Comparison of ENCODE assay signal across 8 mouse cellular contexts in the genomic region with DNA sequence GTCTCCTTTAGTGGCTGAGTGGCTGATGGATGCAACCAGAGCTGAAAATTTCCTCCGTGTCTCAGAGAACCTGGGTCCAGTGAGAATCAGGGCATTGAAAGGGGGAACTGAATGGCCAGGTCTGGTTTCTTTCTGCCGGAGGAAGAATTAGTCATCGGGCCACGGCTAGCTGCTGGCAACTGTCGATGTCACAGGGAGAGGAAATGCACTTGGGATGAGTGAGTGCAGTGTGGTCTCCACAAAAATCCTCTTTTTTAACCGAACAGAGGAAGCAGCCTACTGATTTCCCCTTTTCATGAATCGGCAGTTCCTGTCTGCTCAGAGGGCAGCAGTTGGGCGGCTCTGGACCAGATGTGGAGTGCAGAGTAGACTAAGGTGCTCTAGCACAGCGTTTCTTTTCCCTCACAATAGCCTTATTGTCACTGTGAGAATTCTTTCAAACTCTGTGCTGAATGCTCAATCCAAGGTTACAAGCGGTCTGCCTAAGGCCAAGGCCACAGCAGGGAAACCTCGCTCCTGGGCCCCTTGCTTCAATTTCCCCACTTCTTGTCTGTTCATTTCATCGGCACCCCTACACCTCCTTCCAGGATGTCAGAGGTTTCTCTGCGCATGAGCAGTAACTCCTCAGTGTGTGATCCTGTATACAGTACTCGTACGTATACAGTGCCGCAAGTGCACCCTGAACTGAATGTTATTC. TPM values are rescaled to one million over a fixed set of nuclear protein-coding genes. Genes with fewer than 3 reads are reported as not detected.
DNase-seq lines count a peak whose midpoint lies in the region; ATAC-seq lines count a peak whose summit lies in the region.

No protein-coding gene starts in this region.

- H3K9ac ChIP-seq in intestine, embryonic 15.5 days = peak overlapping the region; percentile 37
- H3K9ac ChIP-seq in stomach, embryonic 15.5 days = no peak overlapping the region

- H3K36me3 ChIP-seq in intestine, embryonic 15.5 days = no peaks in the 10 kb centered on the region
- no peaks in the 10 kb centered on the region for H3K36me3 ChIP-seq in stomach, embryonic 15.5 days

- peak overlapping the region; percentile 46 for H3K4me2 ChIP-seq in intestine, embryonic 15.5 days (replicated peaks)
- H3K4me2 ChIP-seq in stomach, embryonic 15.5 days = peak overlapping the region; percentile 30

- WGBS in intestine, embryonic 15.5 days = 38% methylated on average over 16 of the region's 16 CpGs
- WGBS in stomach, embryonic 15.5 days = 36% methylated on average over 16 of the region's 16 CpGs

- ATAC-seq in intestine, embryonic 15.5 days = peak; percentile 64
- no peak; the same call in 1 of the 2 replicates for ATAC-seq in stomach, embryonic 15.5 days (ENCODE audit: insufficient read depth, low FRiP score, low read depth)

- H3K27me3 ChIP-seq in intestine, embryonic 15.5 days (replicated peaks) = no peaks in the 10 kb centered on the region
- no peaks in the 10 kb centered on the region for H3K27me3 ChIP-seq in stomach, embryonic 15.5 days (replicated peaks)

- H3K9me3 ChIP-seq in intestine, embryonic 15.5 days = no peaks in the 10 kb centered on the region
- H3K9me3 ChIP-seq in stomach, embryonic 15.5 days = no peaks in the 10 kb centered on the region

- H3K27ac ChIP-seq in intestine, embryonic 15.5 days = peak overlapping the region; percentile 56
- peak overlapping the region; percentile 55 for H3K27ac ChIP-seq in stomach, embryonic 15.5 days

- H3K4me3 ChIP-seq in intestine, embryonic 15.5 days (replicated peaks) = no peak overlapping the region
- no peak overlapping the region for H3K4me3 ChIP-seq in stomach, embryonic 15.5 days (replicated peaks)

- DNase-seq in right cerebral cortex, adult 18-20 months = peak; percentile 25
- DNase-seq in right cerebral cortex, adult 2 months (ENCODE audit: low spot score in 2 of 2) = no peak
- peak; percentile 61 for DNase-seq in adrenal gland, postnatal 14 days
- DNase-seq in gastrocnemius, postnatal 25 days = peak; percentile 36
- peak; percentile 38 for DNase-seq in lung, postnatal 10 days
- no peak for DNase-seq in right cerebral cortex, postnatal 4 days

- peaks cover 11% of the 10 kb centered on the region for H3K4me1 ChIP-seq in intestine, embryonic 15.5 days (replicated peaks)
- H3K4me1 ChIP-seq in stomach, embryonic 15.5 days = peaks cover 13% of the 10 kb centered on the region

RNA-seq across cellular contexts. Expression of a gene that starts 54.1 kb away (rescaled TPM):
- total RNA-seq in adrenal gland, postnatal 14 days (2021) = 68.6 and 95.7 TPM in 2 replicates
- total RNA-seq in gastrocnemius, postnatal 25 days (2021) = 10 to 100 TPM; 54.4 to 54.5 TPM
- polyA plus RNA-seq in intestine, embryonic 15.5 days (2015; fragmentation: Nextera tagmentation; extraction: Ambion mirVana) = 83.6 and 88.6 TPM in 2 replicates
- polyA plus RNA-seq in stomach, embryonic 15.5 days (2015; fragmentation: Nextera tagmentation; extraction: Ambion mirVana) = 102 and 103 TPM in 2 replicates

Comparison
In these comparisons a context has a peak if more than half of its experiments do, and no peak if none do; other contexts are left out.
1. DNase-seq: peak in right cerebral cortex, adult 18-20 months (single experiment), adrenal gland, postnatal 14 days (single experiment), gastrocnemius, postnatal 25 days (single experiment) and lung, postnatal 10 days (single experiment); none in right cerebral cortex, adult 2 months (0 of 2) and right cerebral cortex, postnatal 4 days (single experiment).